Mouse (Mus musculus): ENCODE results near the gene Hspb7. TPM values are rescaled to one million over a fixed set of nuclear protein-coding genes. Genes with fewer than 3 reads are reported as not detected.

Hspb7 gene
- polyA plus RNA-seq, 1 experiment from 2014 or later, result 8.0 TPM

- ATAC-seq, result no peak
- H3K9ac ChIP-seq (ENCODE audit: low read depth, low read length), result no peak overlapping the region
- H3K9me3 ChIP-seq (ENCODE audit: control insufficient read depth), result no peaks in the 10 kb centered on the region
- no peak overlapping the region for H3K4me2 ChIP-seq (replicated peaks; ENCODE audit: low read depth)
- H3K27me3 ChIP-seq (replicated peaks; ENCODE audit: control insufficient read depth, insufficient read depth, low read length), result no peaks in the 10 kb centered on the region
- H3K27ac ChIP-seq (ENCODE audit: low read depth, low read length), result no peak overlapping the region
- no peak overlapping the region for H3K4me3 ChIP-seq (ENCODE audit: low read depth, low read length)
- H3K36me3 ChIP-seq (ENCODE audit: control insufficient read depth, insufficient read depth), result peaks cover 94% of the 10 kb centered on the region
- no peak for TF ChIP-seq CTCF (IDR thresholded peaks at IDR 0.05; ENCODE audit: low read depth)
- no peaks in the 10 kb centered on the region for H3K4me1 ChIP-seq (replicated peaks; ENCODE audit: control insufficient read depth, insufficient read depth, low read length)
- 89% methylated on average over 9 of the region's 9 CpGs for WGBS
Observed at GRCm38 (mm10) chr4:141469343-141469742, 48.8 kb downstream of the Hspb7 start.

- H3K4me3 ChIP-seq (ENCODE audit: low read depth, low read length), result no peak overlapping the region
- peaks cover 94% of the 10 kb centered on the region for H3K36me3 ChIP-seq (ENCODE audit: control insufficient read depth, insufficient read depth)
- TF ChIP-seq CTCF (IDR thresholded peaks at IDR 0.05; ENCODE audit: low read depth), result no peak
- H3K27ac ChIP-seq (ENCODE audit: low read depth, low read length), result no peak overlapping the region
- no peak overlapping the region for H3K9ac ChIP-seq (ENCODE audit: low read depth, low read length)
- H3K27me3 ChIP-seq (replicated peaks; ENCODE audit: control insufficient read depth, insufficient read depth, low read length), result no peaks in the 10 kb centered on the region
- WGBS, result 98% methylated on average over 16 of the region's 16 CpGs
- ATAC-seq, result no peak
- H3K4me2 ChIP-seq (replicated peaks; ENCODE audit: low read depth), result no peak overlapping the region
- no peaks in the 10 kb centered on the region for H3K9me3 ChIP-seq (ENCODE audit: control insufficient read depth)
- H3K4me1 ChIP-seq (replicated peaks; ENCODE audit: control insufficient read depth, insufficient read depth, low read length), result no peaks in the 10 kb centered on the region
Observed at GRCm38 (mm10) chr4:141471491-141471890, 50.9 kb downstream of the Hspb7 start.

GRCm38 (mm10) chr4:141472641-141473321 is 52.2 kb downstream of the Hspb7 start:
- no peak overlapping the region for H3K4me2 ChIP-seq (replicated peaks; ENCODE audit: low read depth)
- no peaks in the 10 kb centered on the region for H3K4me1 ChIP-seq (replicated peaks; ENCODE audit: control insufficient read depth, insufficient read depth, low read length)
- H3K27me3 ChIP-seq (replicated peaks; ENCODE audit: control insufficient read depth, insufficient read depth, low read length), result no peaks in the 10 kb centered on the region
- H3K9me3 ChIP-seq (ENCODE audit: control insufficient read depth), result no peaks in the 10 kb centered on the region
- no peak overlapping the region for H3K4me3 ChIP-seq (ENCODE audit: low read depth, low read length)
- H3K27ac ChIP-seq (ENCODE audit: low read depth, low read length), result no peak overlapping the region
- ATAC-seq, result no peak
- no peak overlapping the region for H3K9ac ChIP-seq (ENCODE audit: low read depth, low read length)
- 86% methylated on average over 32 of the region's 32 CpGs for WGBS
- H3K36me3 ChIP-seq (ENCODE audit: control insufficient read depth, insufficient read depth), result peaks cover 94% of the 10 kb centered on the region
- no peak for TF ChIP-seq CTCF (IDR thresholded peaks at IDR 0.05; ENCODE audit: low read depth)

GRCm38 (mm10) chr4:141474431-141474830 is 53.9 kb downstream of the Hspb7 start:
- 0 out of 2 replicates have a peak overlapping the region, but pooled peaks have one; percentile 28 for H3K27ac ChIP-seq (ENCODE audit: low read depth, low read length)
- ATAC-seq, result no peak
- no peaks in the 10 kb centered on the region for H3K27me3 ChIP-seq (replicated peaks; ENCODE audit: control insufficient read depth, insufficient read depth, low read length)
- no peak overlapping the region for H3K4me2 ChIP-seq (replicated peaks; ENCODE audit: low read depth)
- no peak overlapping the region for H3K9ac ChIP-seq (ENCODE audit: low read depth, low read length)
- WGBS, result 89% methylated on average over 19 of the region's 19 CpGs
- peaks cover 95% of the 10 kb centered on the region for H3K36me3 ChIP-seq (ENCODE audit: control insufficient read depth, insufficient read depth)
- H3K4me1 ChIP-seq (replicated peaks; ENCODE audit: control insufficient read depth, insufficient read depth, low read length), result no peaks in the 10 kb centered on the region
- H3K4me3 ChIP-seq (ENCODE audit: low read depth, low read length), result no peak overlapping the region
- no peaks in the 10 kb centered on the region for H3K9me3 ChIP-seq (ENCODE audit: control insufficient read depth)
- 0 out of 2 replicates have a peak, but pooled peaks have one; percentile 16 for TF ChIP-seq CTCF (IDR thresholded peaks at IDR 0.05; ENCODE audit: low read depth)

Other genes starting within 250 kb of the Hspb7 start
- gene Rsg1, start 206.8 kb upstream of the Hspb7 start, polyA plus RNA-seq (2015; fragmentation: Nextera tagmentation; extraction: Ambion mirVana), result 0.97 and 0.98 TPM in 2 replicates
- gene Arhgef19, start 181.3 kb upstream of the Hspb7 start, polyA plus RNA-seq (2015; fragmentation: Nextera tagmentation; extraction: Ambion mirVana), result 4.5 and 6.3 TPM in 2 replicates
- gene Epha2, start 119.5 kb upstream of the Hspb7 start, polyA plus RNA-seq (2015; fragmentation: Nextera tagmentation; extraction: Ambion mirVana), result 5.6 and 6.6 TPM in 2 replicates
- 1.4 and 2.4 TPM in 2 replicates for gene Fam131c, start 52.6 kb upstream of the Hspb7 start, polyA plus RNA-seq (2015; fragmentation: Nextera tagmentation; extraction: Ambion mirVana)
- 0.14 TPM in 1 of 2 replicates, not detected in the other for gene Clcnka, start 22.1 kb upstream of the Hspb7 start, polyA plus RNA-seq (2015; fragmentation: Nextera tagmentation; extraction: Ambion mirVana)
- not detected in 2 replicates for gene Clcnkb, start 4.8 kb upstream of the Hspb7 start, polyA plus RNA-seq (2015; fragmentation: Nextera tagmentation; extraction: Ambion mirVana)
- gene Srarp, start 15.3 kb downstream of the Hspb7 start, polyA plus RNA-seq (2015; fragmentation: Nextera tagmentation; extraction: Ambion mirVana), result not detected in 2 replicates
- gene Zbtb17, start 23.9 kb downstream of the Hspb7 start, polyA plus RNA-seq (2015; fragmentation: Nextera tagmentation; extraction: Ambion mirVana), result 9.7 and 9.8 TPM in 2 replicates
- 3.2 and 4.0 TPM in 2 replicates for gene Spen, start 117.8 kb downstream of the Hspb7 start, polyA plus RNA-seq (2015; fragmentation: Nextera tagmentation; extraction: Ambion mirVana)
- 52.8 and 59.2 TPM in 2 replicates for gene Fblim1, start 185.3 kb downstream of the Hspb7 start, polyA plus RNA-seq (2015; fragmentation: Nextera tagmentation; extraction: Ambion mirVana)
- gene Tmem82, start 197.9 kb downstream of the Hspb7 start, polyA plus RNA-seq (2015; fragmentation: Nextera tagmentation; extraction: Ambion mirVana), result 42.0 and 45.7 TPM in 2 replicates
- gene Slc25a34, start 203.0 kb downstream of the Hspb7 start, polyA plus RNA-seq (2015; fragmentation: Nextera tagmentation; extraction: Ambion mirVana), result 23.8 and 25.7 TPM in 2 replicates
- 3.1 and 6.0 TPM in 2 replicates for gene Plekhm2, start 244.1 kb downstream of the Hspb7 start, polyA plus RNA-seq (2015; fragmentation: Nextera tagmentation; extraction: Ambion mirVana)

Data from intestine, postnatal 0 days (tissue).